Mouse (Mus musculus) small intestine, adult 2 months (tissue): Measurements from ENCODE around the gene Vmn1r72.
"Not testable (repeated sequence)": the region's sequence is repeated elsewhere in the genome, so short reads cannot be mapped to it uniquely, and the experiment has no call there.

Experiments used
- CTCF ChIP-seq: fragments of 200-500 bp; IDR thresholded peaks from 2 replicates; pipeline ENCODE4 v1.5.1; 2012; ENCODE audit warnings: low read depth, mild to moderate bottlenecking, control low read depth, inconsistent platforms, low read length, moderate library complexity, mixed read lengths; ENCODE audit not compliant: insufficient replicate concordance, insufficient read length; ENCODE audit errors: extremely low read depth
- POLR2A ChIP-seq: fragments of 200-500 bp; IDR thresholded peaks from 2 replicates; pipeline ENCODE4 v1.6.1; 2012; ENCODE audit warnings: low read depth, mild to moderate bottlenecking, control low read depth, inconsistent platforms, low read length, moderate library complexity

- TF ChIP-seq CTCF, POLR2A: not testable (repeated sequence)
Observed at GRCm38 (mm10) chr7:11680047-11680446, at the start of gene Vmn1r72.
